Mouse (Mus musculus) urinary bladder, adult 2 months (tissue): ENCODE measurements around the gene Ago4. TPM values are rescaled to one million over a fixed set of nuclear protein-coding genes. Genes with fewer than 3 reads are reported as not detected.

Source experiments
- DNase-seq: peaks from one replicate; pipeline ENCODE4 v3.0.0; 2022; ENCODE audit warnings: low spot score
- polyA plus RNA-seq: library from polyadenylated mRNA; depleted of rRNA; stranded (reverse); fragments of >200 nt; gene quantifications from 2 replicates; pipeline ENCODE4 v1.2.3, GENCODE M21; 2012

Gene Ago4
- polyA plus RNA-seq, 1 experiment: 4.8 TPM

GRCm38 (mm10) chr4:126512308-126513066, 20.8 kb downstream of the Ago4 start:
- DNase-seq: no peak

- no peak for DNase-seq
Measured at GRCm38 (mm10) chr4:126511013-126511412, 22.3 kb downstream of the Ago4 start.

GRCm38 (mm10) chr4:126509072-126509471, 24.2 kb downstream of the Ago4 start:
- DNase-seq: no peak

DNA sequence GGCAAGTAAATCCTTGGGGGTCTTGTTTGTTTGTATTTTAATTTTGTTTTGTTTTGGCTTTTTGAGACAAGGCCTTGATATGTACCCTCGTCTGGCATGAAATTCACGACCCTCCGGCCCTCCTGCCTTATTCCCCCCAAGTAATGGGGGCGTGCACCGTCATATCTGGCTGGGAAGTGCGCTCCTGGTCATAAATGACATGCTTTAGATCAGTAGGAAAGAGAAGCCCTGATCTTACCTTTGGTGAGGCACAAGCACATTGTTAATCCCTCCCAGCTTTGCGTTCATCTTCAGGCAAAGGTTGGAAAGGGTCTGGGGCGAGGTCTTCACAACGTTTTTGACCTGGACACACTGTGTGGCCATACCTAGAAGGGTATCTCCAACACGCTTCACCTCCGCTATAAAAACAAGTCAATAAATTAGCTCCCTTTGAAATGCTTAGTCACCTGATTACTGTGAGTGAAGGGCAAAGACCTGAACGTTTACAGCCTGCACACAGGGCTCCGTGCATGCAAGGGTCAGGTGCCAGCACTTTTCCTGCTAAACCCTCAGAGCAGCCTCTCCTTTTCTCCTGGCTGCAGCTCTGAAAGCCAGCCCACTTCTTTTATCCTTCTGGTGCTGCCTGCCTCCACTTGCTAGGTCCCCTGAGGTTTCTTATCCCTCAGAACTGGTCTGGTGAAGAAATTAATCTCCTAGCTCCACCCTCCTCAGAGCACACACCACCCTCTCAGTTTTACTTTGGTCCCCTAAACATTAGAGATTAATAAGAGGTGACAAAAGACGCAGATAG, 25.0 kb downstream of the Ago4 start:
- DNase-seq: no peak

GRCm38 (mm10) chr4:126502977-126503309, 30.3 kb downstream of the Ago4 start:
- no peak for DNase-seq

DNA sequence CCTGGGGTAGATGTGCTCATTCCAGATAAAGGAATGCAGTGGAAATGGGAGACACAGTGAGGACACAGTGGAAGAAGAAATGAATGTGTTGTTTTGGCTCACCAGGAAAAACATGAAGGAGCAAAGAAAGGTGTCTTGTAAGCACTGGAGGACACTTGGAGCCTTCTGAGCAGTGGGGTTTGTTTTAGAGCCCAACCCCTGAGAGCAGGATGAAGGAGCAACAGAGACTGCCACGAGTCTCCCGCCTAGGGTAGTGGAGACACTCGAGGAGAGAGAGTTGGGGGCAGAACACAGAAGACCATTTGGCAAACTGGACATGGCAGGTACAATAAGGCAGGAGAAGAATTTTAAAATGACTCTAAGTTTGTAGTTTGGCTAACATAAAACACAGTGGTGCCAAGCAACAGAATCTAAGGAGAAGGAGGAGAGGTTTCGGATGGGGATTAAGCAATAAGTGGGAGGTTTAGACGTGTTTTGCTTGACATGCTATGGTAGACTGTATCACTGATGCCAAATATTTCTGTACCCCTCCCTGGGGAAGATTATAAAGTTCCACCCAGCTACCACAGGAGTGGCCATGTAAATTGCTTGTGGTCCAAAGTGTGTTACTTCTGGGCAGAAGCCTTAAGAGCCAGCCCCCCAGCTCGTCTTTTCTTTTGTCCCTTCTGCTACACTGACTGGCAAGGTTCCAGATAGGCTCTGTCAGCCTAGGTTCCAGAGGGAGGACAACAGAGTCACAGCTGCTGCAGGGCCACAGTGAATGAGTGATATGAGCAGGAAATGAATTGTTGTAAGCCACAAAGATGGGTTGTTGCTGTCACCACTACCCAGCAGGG, 30.9 kb downstream of the Ago4 start:
- DNase-seq: no peak

DNA sequence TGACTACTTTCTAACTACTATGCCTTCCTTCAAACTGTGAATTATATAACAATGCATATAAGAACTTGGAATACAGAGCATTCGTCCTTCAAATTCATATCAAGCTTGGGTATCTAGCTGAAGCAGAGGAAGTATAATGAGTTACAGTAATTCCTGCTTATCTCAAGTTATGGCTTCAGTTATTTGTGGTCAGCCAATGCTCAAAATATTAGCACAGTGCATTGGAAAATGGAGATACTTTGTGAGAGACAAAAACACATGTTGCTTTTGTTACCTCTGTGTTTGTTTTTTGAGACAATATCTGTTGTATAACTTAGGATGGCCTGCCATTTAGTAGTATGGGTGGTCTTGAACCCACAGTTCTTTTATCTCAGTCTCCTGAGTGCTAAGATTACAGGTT, 34.7 kb downstream of the Ago4 start:
- no peak for DNase-seq

GRCm38 (mm10) chr4:126496963-126497362, 36.3 kb downstream of the Ago4 start:
- no peak for DNase-seq

DNA sequence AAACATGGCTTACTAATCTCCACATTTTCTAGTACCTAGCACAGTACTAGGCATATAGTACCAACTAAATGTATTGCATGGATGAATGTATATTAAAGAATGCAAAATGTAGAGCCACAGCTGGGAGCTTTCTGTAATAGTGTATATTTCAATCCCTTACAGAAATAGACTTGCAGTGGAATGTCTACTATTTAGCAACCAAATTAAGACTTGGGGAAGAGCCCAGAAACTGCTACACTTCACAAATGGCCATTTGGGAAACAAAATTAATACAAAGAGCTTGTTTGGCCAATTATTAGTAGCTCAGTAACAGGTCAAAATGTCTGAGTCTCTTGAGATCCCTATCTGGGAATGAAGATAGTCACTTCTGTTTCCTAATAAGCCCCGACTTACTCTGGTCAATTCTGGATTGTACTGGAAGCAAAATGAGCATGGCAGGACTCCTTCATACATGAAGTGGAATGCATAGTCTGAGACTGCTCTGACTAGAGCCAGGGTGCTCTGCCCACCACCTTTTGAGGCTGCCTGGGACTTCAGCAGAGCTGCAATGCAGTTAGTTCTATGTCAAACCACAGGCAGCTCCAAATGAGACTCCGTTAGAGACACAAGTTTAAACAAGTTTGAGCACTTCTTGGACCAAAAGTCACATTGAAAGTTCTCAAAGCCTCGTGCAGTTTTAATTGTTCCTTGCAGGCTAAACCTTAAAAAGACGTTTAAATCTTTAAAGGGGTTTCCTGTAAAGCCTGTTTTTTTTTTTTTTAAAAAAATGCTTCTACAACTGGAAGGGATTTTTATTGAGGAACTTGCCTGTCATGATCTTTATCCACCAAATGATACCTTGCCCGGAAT, 37.1 kb downstream of the Ago4 start:
- DNase-seq: no peak

- DNase-seq: no peak
Measured at GRCm38 (mm10) chr4:126495453-126495852, 37.8 kb downstream of the Ago4 start.

DNA sequence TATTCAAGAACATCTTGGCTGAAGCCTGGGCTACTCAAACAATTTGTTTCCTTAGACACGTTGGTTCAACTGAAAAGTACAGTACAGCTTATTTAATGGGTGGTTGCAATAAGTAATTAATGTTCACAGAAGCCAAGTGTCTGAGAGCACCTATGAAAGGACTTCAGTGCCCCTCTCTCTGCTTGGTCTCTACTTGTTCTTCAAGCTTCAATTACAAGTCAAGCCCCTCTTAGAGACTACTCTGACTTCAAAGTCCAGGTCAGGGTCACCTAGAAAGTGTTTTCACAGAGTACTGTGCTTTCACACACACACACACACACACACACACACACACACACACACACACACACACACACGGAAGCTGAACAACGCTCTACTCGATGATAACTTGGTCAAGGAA, 39.9 kb downstream of the Ago4 start:
- no peak for DNase-seq

DNA sequence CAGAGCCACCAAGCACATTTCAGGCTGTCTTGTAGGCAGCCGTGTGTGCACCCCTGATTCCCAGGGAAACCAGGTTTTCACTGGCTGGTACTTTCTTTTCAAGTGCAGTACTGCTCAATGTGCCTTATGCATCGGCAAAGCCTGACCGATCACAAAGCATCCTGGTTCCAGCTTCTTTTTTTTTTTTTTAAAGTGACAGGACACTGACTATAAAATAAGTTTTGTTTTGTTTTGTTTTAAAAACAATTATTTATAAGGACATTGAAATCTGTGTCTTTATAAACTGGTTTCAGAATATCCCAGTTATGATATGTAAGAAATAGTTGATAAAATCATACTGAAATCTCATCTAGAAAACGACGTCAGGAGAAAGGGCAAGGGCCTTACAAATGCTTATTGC, 41.3 kb downstream of the Ago4 start:
- no peak for DNase-seq

DNA sequence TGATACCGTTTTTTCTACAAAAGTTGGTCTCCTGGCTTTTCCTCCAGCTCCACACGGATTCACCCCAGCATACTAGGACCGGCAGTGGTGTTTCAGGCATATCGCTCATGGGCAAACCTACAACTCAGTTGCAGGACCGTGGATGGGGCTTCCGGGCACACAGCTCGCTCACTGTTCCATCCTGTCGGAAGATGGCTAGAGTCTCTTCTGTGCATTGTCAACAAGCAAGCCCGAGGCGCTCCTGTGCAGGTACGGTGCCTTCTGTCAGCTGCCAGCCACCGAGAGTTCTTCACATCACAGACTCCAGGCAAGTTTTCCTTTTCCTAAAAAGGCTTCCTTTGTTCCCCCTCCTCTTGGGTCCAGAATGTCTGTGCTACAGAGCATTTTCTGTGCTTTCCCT, 42.5 kb downstream of the Ago4 start:
- no peak for DNase-seq

DNA sequence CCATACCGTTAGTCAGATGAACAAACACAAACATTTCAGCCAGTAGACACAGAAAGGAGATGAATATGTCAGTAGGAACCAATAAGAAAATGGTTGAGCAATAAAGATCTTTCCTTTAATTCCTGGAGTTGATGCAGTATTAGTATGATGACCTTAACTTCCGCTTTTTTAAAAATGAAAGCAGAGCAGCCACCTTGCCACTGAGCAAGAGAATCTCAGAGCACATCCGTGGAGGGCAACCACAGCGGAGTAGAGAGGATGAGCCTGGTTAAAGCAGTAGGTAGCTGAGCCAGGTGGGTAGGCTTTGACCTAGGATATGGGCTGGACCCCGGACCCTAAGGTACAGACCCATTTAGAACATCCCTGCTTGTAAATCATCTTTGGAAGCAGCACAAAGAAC, 43.5 kb downstream of the Ago4 start:
- no peak for DNase-seq

DNA sequence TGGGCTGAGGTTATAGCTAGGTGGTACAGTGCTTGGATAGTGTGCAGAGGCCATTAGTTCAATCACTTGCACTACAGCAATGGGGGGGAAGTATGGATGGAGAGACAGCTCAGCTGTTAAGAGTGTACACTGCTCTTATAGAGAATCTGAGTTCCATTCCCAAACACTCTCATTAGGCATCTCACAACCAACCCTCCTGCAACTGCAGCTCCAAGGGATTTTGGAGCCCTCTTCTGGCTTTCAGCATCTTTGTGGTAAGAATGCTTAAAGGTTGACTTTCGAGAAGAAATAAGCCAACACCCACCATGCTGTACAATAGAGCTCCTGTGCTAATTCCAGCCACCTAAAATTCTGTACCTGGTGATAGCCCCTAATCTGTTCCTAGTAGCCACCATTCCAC, 47.1 kb downstream of the Ago4 start:
- DNase-seq: no peak

DNA sequence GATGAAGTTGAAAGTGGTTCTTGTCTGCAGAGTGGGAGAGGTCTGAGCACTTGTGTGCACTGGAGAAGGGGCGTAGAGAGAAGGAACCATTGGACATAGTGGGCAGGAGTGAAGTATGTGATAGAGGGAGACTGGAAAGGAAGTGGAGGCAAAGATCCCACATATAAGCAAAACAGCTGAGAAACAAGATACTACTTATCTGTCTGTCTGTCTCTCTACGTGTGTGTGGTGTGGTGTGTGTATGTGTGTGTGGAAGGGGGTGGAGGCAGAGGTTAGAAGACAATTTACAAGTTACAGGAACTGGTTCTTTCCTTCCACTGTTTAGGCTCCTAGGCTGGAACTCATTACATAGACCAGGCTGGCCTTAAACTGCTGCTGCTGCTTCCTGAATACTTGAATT, 48.2 kb downstream of the Ago4 start:
- DNase-seq: no peak

DNA sequence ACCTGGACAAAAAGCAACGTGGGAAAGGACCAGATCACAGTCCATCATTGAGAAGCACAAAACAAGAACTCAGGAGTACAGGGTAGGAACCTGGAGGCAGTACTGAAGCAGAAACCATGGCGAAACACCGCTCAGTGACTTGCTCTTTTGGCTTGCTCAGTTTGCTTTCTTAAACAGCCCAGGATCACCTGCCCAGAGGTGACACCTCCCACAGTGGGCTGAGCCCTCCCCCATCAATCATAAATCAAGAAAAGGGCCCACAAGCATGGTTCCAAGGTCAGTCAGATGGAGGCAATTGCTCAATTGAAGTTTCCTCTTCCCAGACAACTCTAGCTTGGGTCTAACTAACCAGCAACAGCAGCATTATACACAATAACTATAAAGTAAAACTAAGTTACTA, 49.4 kb downstream of the Ago4 start:
- DNase-seq: no peak

GRCm38 (mm10) chr4:126482951-126483350, 50.3 kb downstream of the Ago4 start:
- DNase-seq: no peak

- no peak for DNase-seq
Measured at GRCm38 (mm10) chr4:126481461-126481860, 51.8 kb downstream of the Ago4 start.

DNA sequence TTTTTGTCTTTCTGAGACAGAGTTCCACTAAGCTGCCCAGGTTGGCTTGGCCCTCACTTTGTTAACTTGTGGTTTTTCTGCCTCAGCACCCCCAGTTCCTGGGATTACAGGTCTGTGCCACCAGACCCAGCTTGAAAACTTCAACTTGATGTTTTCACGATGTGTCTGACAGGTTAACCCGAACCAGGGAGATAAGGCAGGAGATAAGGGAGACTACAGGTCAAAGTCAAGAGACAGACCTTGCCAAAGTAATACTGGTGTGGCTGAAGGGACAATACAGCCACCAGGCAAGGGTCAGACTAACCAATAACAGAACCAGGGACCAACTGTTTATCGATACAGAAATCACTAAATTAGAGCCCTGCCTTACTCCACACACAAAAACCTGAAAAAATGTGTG, 53.0 kb downstream of the Ago4 start:
- DNase-seq: no peak

DNA sequence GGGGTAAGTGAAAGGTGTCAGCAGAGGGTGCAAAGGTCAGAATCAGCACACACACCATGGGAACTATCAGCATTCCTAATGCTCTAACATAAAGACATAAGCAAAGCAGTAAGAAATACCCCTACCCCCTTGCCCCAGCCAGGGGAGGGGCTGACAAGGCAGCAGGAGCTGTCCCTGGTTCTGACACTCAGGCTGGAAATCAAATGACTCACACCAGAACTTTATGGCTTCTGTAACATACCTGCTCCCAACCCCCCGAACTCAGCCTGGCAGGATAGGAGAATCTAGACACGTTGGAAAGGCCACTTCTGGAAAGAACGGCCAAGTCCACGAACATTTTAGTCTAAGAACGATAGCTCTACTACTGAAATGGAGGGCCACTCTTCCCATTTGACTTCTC, 60.2 kb downstream of the Ago4 start:
- DNase-seq: no peak

DNA sequence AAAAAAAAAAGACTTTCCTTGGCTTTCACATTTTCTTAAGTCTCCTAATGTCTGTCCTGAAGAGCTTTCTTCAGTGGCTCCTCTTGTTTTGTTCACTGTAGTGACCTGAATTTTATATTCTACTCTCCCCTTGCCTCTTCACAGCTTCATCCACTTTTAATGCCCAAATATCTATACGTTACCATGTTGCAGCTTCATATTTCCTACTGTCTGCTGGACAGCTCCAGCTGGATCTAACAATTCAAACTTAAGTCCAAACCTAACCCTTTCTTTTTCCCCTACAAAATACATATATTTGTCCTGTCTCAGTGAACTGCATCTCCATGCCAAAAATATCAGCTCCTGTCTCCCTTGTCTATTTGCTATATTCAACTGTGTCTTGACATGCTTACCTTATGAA, 63.9 kb downstream of the Ago4 start:
- DNase-seq: no peak
